Mouse (Mus musculus): Measurements from ENCODE around the gene Rps6ka2.
"Not testable (repeated sequence)": the region's sequence is repeated elsewhere in the genome, so short reads cannot be mapped to it uniquely, and the experiment has no call there.

Gene Rps6ka2

GRCm38 (mm10) chr17:7169627-7170303 lies at the start of gene Rps6ka2:
Gene Rps6ka2, plus strand, starts transcription at chr17:7170115.
- DNase-seq (ENCODE audit: extremely low read depth, low read depth, low spot score) = peak; percentile 80

GRCm38 (mm10) chr17:7120835-7121234 lies 49.1 kb upstream of the Rps6ka2 start:
- not testable (repeated sequence) for DNase-seq (ENCODE audit: extremely low read depth, low read depth, low spot score)

GRCm38 (mm10) chr17:7122554-7122953 lies 47.4 kb upstream of the Rps6ka2 start:
- not testable (repeated sequence) for DNase-seq (ENCODE audit: extremely low read depth, low read depth, low spot score)

- not testable (repeated sequence) for DNase-seq (ENCODE audit: extremely low read depth, low read depth, low spot score)
These were observed 43.4 kb upstream of the Rps6ka2 start for GRCm38 (mm10) chr17:7126475-7126874.

GRCm38 (mm10) chr17:7134002-7134401 lies 35.9 kb upstream of the Rps6ka2 start:
- not testable (repeated sequence) for DNase-seq (ENCODE audit: extremely low read depth, low read depth, low spot score)

- DNase-seq (ENCODE audit: extremely low read depth, low read depth, low spot score) = not testable (repeated sequence)
These were observed 34.6 kb upstream of the Rps6ka2 start for GRCm38 (mm10) chr17:7135277-7135676.

- no peak for DNase-seq (ENCODE audit: extremely low read depth, low read depth, low spot score)
These were observed 31.6 kb upstream of the Rps6ka2 start for GRCm38 (mm10) chr17:7138186-7138925.

- no peak for DNase-seq (ENCODE audit: extremely low read depth, low read depth, low spot score)
These were observed 29.3 kb upstream of the Rps6ka2 start for GRCm38 (mm10) chr17:7140399-7141174.

- DNase-seq (ENCODE audit: extremely low read depth, low read depth, low spot score) = no peak
These were observed 27.5 kb upstream of the Rps6ka2 start for GRCm38 (mm10) chr17:7142367-7142766.

- DNase-seq (ENCODE audit: extremely low read depth, low read depth, low spot score) = no peak
These were observed 25.9 kb upstream of the Rps6ka2 start for GRCm38 (mm10) chr17:7143885-7144518.

GRCm38 (mm10) chr17:7145373-7146058 lies 24.4 kb upstream of the Rps6ka2 start:
- no peak for DNase-seq (ENCODE audit: extremely low read depth, low read depth, low spot score)

- no peak for DNase-seq (ENCODE audit: extremely low read depth, low read depth, low spot score)
These were observed 23.4 kb upstream of the Rps6ka2 start for GRCm38 (mm10) chr17:7146479-7146878.

GRCm38 (mm10) chr17:7147920-7148321 lies 22.0 kb upstream of the Rps6ka2 start:
- DNase-seq (ENCODE audit: extremely low read depth, low read depth, low spot score) = no peak

- no peak for DNase-seq (ENCODE audit: extremely low read depth, low read depth, low spot score)
These were observed 20.4 kb upstream of the Rps6ka2 start for GRCm38 (mm10) chr17:7149328-7150195.

GRCm38 (mm10) chr17:7151446-7152100 lies 18.3 kb upstream of the Rps6ka2 start:
- DNase-seq (ENCODE audit: extremely low read depth, low read depth, low spot score) = no peak

GRCm38 (mm10) chr17:7152662-7153061 lies 17.3 kb upstream of the Rps6ka2 start:
- no peak for DNase-seq (ENCODE audit: extremely low read depth, low read depth, low spot score)

GRCm38 (mm10) chr17:7163955-7164354 lies 6.0 kb upstream of the Rps6ka2 start:
- no peak for DNase-seq (ENCODE audit: extremely low read depth, low read depth, low spot score)

- DNase-seq (ENCODE audit: extremely low read depth, low read depth, low spot score) = no peak
These were observed 4.4 kb upstream of the Rps6ka2 start for GRCm38 (mm10) chr17:7165524-7165923.
